Mouse (Mus musculus) intestine, postnatal 0 days (tissue): ENCODE measurements around the gene Ankrd60. TPM values are rescaled to one million over a fixed set of nuclear protein-coding genes. Genes with fewer than 3 reads are reported as not detected.

Experiments
- ATAC-seq: fragments of 200-750 bp; cut with Nextera tagmentation; 2 replicates; pipeline ENCODE4 v1.8.0; 2017; ENCODE audit warnings: mild to moderate bottlenecking, moderate TSS enrichment, moderate library complexity
- H3K27ac ChIP-seq: fragments of 300-500 bp; sonication (generic); 2 replicates; pipeline ENCODE4 v1.5.1; 2014; ENCODE audit warnings: mild to moderate bottlenecking, low read depth, low read length, moderate library complexity
- H3K27me3 ChIP-seq: fragments of 300-500 bp; sonication (generic); replicated peaks from 2 replicates; pipeline ENCODE4 v1.6.1; 2014; ENCODE audit warnings: low read length, mixed read lengths; ENCODE audit not compliant: control insufficient read depth, insufficient read depth
- H3K36me3 ChIP-seq: fragments of 300-500 bp; sonication (generic); 2 replicates; pipeline ENCODE4 v1.6.1; 2014; ENCODE audit warnings: mild to moderate bottlenecking, moderate library complexity; ENCODE audit not compliant: control insufficient read depth, insufficient read depth
- H3K4me1 ChIP-seq: fragments of 300-500 bp; sonication (generic); replicated peaks from 2 replicates; pipeline ENCODE4 v1.6.1; 2014; ENCODE audit warnings: antibody characterized with exemption, low read length, mixed read lengths; ENCODE audit not compliant: control insufficient read depth, insufficient read depth
- H3K4me2 ChIP-seq: fragments of 300-500 bp; sonication (generic); replicated peaks from 2 replicates; pipeline ENCODE4 v1.6.1; 2014; ENCODE audit warnings: low read depth, mild to moderate bottlenecking, moderate library complexity
- H3K4me3 ChIP-seq: fragments of 300-500 bp; sonication (generic); 2 replicates; pipeline ENCODE4 v1.5.1; 2014; ENCODE audit warnings: low read depth, low read length
- H3K9ac ChIP-seq: fragments of 300-500 bp; sonication (generic); 2 replicates; pipeline ENCODE4 v1.6.1; 2014; ENCODE audit warnings: mild to moderate bottlenecking, low read depth, low read length
- H3K9me3 ChIP-seq: fragments of 300-500 bp; sonication (generic); 2 replicates; pipeline ENCODE4 v1.6.1; 2016; ENCODE audit warnings: mixed run types; ENCODE audit not compliant: control insufficient read depth
- CTCF ChIP-seq: sonication (generic); IDR thresholded peaks from 2 replicates; pipeline ENCODE4 v1.5.1; 2016; ENCODE audit warnings: low read depth, mild to moderate bottlenecking, control low read depth, antibody characterized with exemption, moderate library complexity
- WGBS: fragments of 180-500 bp; shearing (Covaris S2); extraction: QIAGEN DNeasy Blood & Tissue Kit; methylation state at CpG from one replicate; pipeline ENCODE4 v1.1.7; 2014; 5-methylcytosine and 5-hydroxymethylcytosine counted together
- polyA plus RNA-seq: library from polyadenylated mRNA; unstranded; fragments of >200 nt; fragmentation: Nextera tagmentation; extraction: Ambion mirVana; gene quantifications from 2 replicates; pipeline ENCODE4 v1.2.1, GENCODE M21; 2015

Gene Ankrd60
- polyA plus RNA-seq, 1 experiment from 2014 or later, result not detected

- no peak for TF ChIP-seq CTCF
- H3K27ac ChIP-seq, result no peak overlapping the region
- no peak for ATAC-seq
These were observed 38.0 kb upstream of the Ankrd60 start for GRCm38 (mm10) chr2:173616156-173616555.

GRCm38 (mm10) chr2:173615378-173616081, 37.4 kb upstream of the Ankrd60 start:
- Histone ChIP-seq H3K27ac (no peak overlapping the region), H3K36me3 (peaks cover 15% of the 10 kb centered on the region; the same call in 1 of the 2 replicates), H3K4me1 (no peaks in the 10 kb centered on the region), H3K9ac (no peak overlapping the region), H3K4me2 (no peak overlapping the region), H3K9me3 (no peaks in the 10 kb centered on the region), H3K27me3 (no peaks in the 10 kb centered on the region), H3K4me3 (no peak overlapping the region)
- 70% methylated on average over 11 of the region's 11 CpGs for WGBS
- no peak for ATAC-seq
- TF ChIP-seq CTCF, result no peak

More at GRCm38 (mm10) chr2:173616156-173616555, 38.0 kb upstream of the Ankrd60 start:
- H3K4me2 ChIP-seq, result no peak overlapping the region
- H3K36me3 ChIP-seq, result 0 out of 2 replicates have a peak, but pooled peaks cover 8% of the 10 kb centered on the region
- 73% methylated on average over 7 of the region's 7 CpGs for WGBS
- H3K27me3 ChIP-seq, result no peaks in the 10 kb centered on the region
- no peak overlapping the region for H3K9ac ChIP-seq
- H3K4me1 ChIP-seq, result no peaks in the 10 kb centered on the region
- no peak overlapping the region for H3K4me3 ChIP-seq
- no peaks in the 10 kb centered on the region for H3K9me3 ChIP-seq

GRCm38 (mm10) chr2:173608020-173608958, 30.1 kb upstream of the Ankrd60 start:
- Histone ChIP-seq H3K4me1 (no peaks in the 10 kb centered on the region), H3K4me2 (no peak overlapping the region), H3K27me3 (no peaks in the 10 kb centered on the region), H3K9ac (no peak overlapping the region), H3K27ac (no peak overlapping the region), H3K4me3 (no peak overlapping the region), H3K9me3 (no peaks in the 10 kb centered on the region), H3K36me3 (peaks cover 10% of the 10 kb centered on the region; the same call in 1 of the 2 replicates)
- WGBS, result 65% methylated on average over 10 of the region's 10 CpGs
- TF ChIP-seq CTCF, result no peak
- peak; percentile 53; the same call in 1 of the 2 replicates for ATAC-seq

- H3K36me3 ChIP-seq, result peaks cover 9% of the 10 kb centered on the region; the same call in 1 of the 2 replicates
- 92% methylated on average over 9 of the region's 9 CpGs for WGBS
- no peak overlapping the region for H3K27ac ChIP-seq
- H3K9me3 ChIP-seq, result no peaks in the 10 kb centered on the region
- no peak overlapping the region for H3K4me2 ChIP-seq
- TF ChIP-seq CTCF, result no peak
- H3K4me1 ChIP-seq, result no peaks in the 10 kb centered on the region
- H3K4me3 ChIP-seq, result no peak overlapping the region
- no peak for ATAC-seq
- H3K27me3 ChIP-seq, result no peaks in the 10 kb centered on the region
- no peak overlapping the region for H3K9ac ChIP-seq
These were observed 28.2 kb upstream of the Ankrd60 start for GRCm38 (mm10) chr2:173606415-173606804.

- Histone ChIP-seq H3K9ac (no peak overlapping the region), H3K4me2 (no peak overlapping the region), H3K36me3 (peaks cover 5% of the 10 kb centered on the region; the same call in 1 of the 2 replicates), H3K27ac (no peak overlapping the region), H3K4me1 (no peaks in the 10 kb centered on the region), H3K27me3 (no peaks in the 10 kb centered on the region), H3K4me3 (no peak overlapping the region), H3K9me3 (no peaks in the 10 kb centered on the region)
- no peak for ATAC-seq
- TF ChIP-seq CTCF, result no peak
- WGBS, result 75% methylated on average over 12 of the region's 12 CpGs
These were observed 27.7 kb upstream of the Ankrd60 start for GRCm38 (mm10) chr2:173605713-173606414.
